Mouse (Mus musculus): Measurements from ENCODE around the gene H2-DMa.

DNA sequence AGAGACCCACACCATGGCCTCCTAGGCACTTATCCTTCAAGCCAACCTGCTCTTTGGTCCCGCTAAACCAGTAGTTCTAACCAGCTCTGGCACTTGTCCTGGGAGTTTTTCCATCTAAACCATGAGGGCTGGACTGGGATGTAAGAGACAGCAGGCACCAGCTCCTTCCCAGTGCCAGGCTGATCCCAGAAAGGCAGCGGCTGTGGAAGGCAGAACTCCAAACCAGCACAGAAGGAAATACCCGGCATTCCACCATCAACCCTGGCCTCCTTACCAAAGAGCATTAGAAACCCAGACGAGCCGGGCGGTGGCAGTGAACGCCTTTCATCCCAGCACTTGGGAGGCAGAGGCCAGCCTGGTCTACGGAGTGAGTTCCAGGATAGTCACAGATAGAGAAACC, 9.0 kb upstream of the H2-DMa start:
- TF ChIP-seq POLR2A (IDR thresholded peaks at IDR 0.05; ENCODE audit: borderline replicate concordance, insufficient read depth, low read length): no peak
- no peak for TF ChIP-seq CTCF (IDR thresholded peaks at IDR 0.05; ENCODE audit: borderline replicate concordance, insufficient read depth, low read depth, low read length)
